Mouse (Mus musculus) C2C12 (cell line): ENCODE data around the gene Gls. TPM values are rescaled to one million over a fixed set of nuclear protein-coding genes. Genes with fewer than 3 reads are reported as not detected.

Experiments used
- H3K27me3 ChIP-seq: one replicate; pipeline ENCODE4 v1.6.1; 2011; ENCODE audit not compliant: control insufficient read depth, insufficient read depth, insufficient read length
- H3K36me3 ChIP-seq: one replicate; pipeline ENCODE4 v1.6.1; 2011; ENCODE audit not compliant: control insufficient read depth, insufficient read depth
- H3K4me3 ChIP-seq: one replicate; pipeline ENCODE4 v1.5.1; 2011; ENCODE audit warnings: mild to moderate bottlenecking, control low read depth; ENCODE audit not compliant: poor library complexity, insufficient read depth, severe bottlenecking
- H3K79me2 ChIP-seq: one replicate; pipeline ENCODE4 v1.6.1; 2011; ENCODE audit not compliant: control insufficient read depth, insufficient read depth
- H3K79me3 ChIP-seq: one replicate; pipeline ENCODE4 v1.6.1; 2011; ENCODE audit warnings: low read depth, control low read depth
- H3ac ChIP-seq: one replicate; pipeline ENCODE3; 2011; ENCODE audit warnings: low read depth; ENCODE audit not compliant: control insufficient read depth, insufficient read length
- CEBPB ChIP-seq: IDR thresholded peaks from one replicate; pipeline ENCODE4 v1.6.1; 2011; ENCODE audit warnings: low read depth, mild to moderate bottlenecking, control low read depth, moderate library complexity
- CTCF ChIP-seq: IDR thresholded peaks from one replicate; pipeline ENCODE4 v1.5.1; 2011; ENCODE audit not compliant: control insufficient read depth, insufficient read depth, insufficient read length
- FOSL1 ChIP-seq: IDR thresholded peaks from one replicate; pipeline ENCODE4 v1.8.0; 2011; ENCODE audit warnings: mild to moderate bottlenecking, low read length; ENCODE audit not compliant: poor library complexity, insufficient read depth, severe bottlenecking
- MAX ChIP-seq: IDR thresholded peaks from one replicate; pipeline ENCODE4 v1.6.1; 2011; ENCODE audit warnings: mild to moderate bottlenecking, control low read depth
- MYOD1 ChIP-seq: IDR thresholded peaks from one replicate; pipeline ENCODE4 v1.6.1; 2011; ENCODE audit warnings: low read depth; ENCODE audit not compliant: control insufficient read depth, insufficient read length
- MYOG ChIP-seq: IDR thresholded peaks from one replicate; pipeline ENCODE4 v1.6.1; 2011; ENCODE audit not compliant: control insufficient read depth, insufficient read length; ENCODE audit errors: extremely low read depth
- USF1 ChIP-seq: IDR thresholded peaks from one replicate; pipeline ENCODE4 v1.6.1; 2011; ENCODE audit warnings: low read depth, mild to moderate bottlenecking, control low read depth, moderate library complexity
- polyA plus RNA-seq: library from polyadenylated mRNA; unstranded; fragments of >200 nt; fragmentation: generic; extraction: Trizol; gene quantifications from one replicate; pipeline ENCODE4 v1.2.1, GENCODE M21; 2012; ENCODE audit warnings: missing spikeins

Gene Gls
- polyA plus RNA-seq, 1 experiment = 22.0 TPM

GRCm38 (mm10) chr1:52260354-52261090 is 27.5 kb upstream of the Gls start:
- no peaks in the 10 kb centered on the region for H3K79me2 ChIP-seq
- no peaks in the 10 kb centered on the region for H3K27me3 ChIP-seq
- no peak overlapping the region for H3K4me3 ChIP-seq
- H3K79me3 ChIP-seq = no peaks in the 10 kb centered on the region
- no peak overlapping the region for H3ac ChIP-seq
- H3K36me3 ChIP-seq = no peaks in the 10 kb centered on the region
- TF ChIP-seq USF1 (no peak), MYOD1 (no peak), CTCF (no peak), MAX (no peak), FOSL1 (no peak), MYOG (no peak), CEBPB (no peak)

DNA sequence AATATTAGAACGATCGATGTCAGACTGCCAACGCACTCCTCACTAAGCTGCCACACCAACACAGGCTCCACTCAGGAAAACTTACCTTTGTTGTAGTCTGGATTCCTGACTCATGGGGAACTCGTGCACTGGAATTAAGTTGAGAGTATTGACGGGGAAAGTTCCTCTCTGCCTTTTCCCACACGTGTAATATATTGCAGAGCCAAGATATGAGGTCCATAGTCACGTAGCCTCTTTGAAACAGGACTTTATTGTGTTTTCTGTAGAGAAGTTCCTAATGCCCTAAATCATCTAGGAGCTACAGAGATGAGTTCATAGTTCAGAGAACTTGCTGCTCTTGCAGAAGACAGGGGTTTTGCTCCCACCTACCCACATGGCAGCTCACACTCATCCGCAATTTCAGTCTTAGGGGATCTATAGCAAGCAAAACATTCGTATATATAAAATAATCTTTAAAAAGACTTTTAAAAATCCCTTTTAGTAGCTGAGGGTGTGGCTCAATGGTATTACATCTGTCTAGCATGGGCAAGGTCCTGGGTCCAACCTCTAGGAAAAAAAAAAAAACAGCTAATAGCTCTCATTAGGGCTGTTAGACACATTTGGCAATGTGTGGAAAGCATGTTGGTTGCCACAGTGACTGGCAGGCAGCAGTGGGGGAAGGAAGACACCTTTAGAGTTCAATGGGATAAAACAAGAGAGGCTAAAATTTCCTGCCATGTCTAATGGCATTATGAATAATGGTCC is 25.1 kb upstream of the Gls start:
- H3K27me3 ChIP-seq = no peaks in the 10 kb centered on the region
- no peaks in the 10 kb centered on the region for H3K79me3 ChIP-seq
- no peaks in the 10 kb centered on the region for H3K36me3 ChIP-seq
- no peak overlapping the region for H3ac ChIP-seq
- H3K79me2 ChIP-seq = no peaks in the 10 kb centered on the region
- no peak overlapping the region for H3K4me3 ChIP-seq
- TF ChIP-seq MYOD1 (no peak), CEBPB (no peak), CTCF (no peak), MAX (no peak), FOSL1 (no peak), USF1 (no peak), MYOG (no peak)

- no peaks in the 10 kb centered on the region for H3K27me3 ChIP-seq
- no peak overlapping the region for H3ac ChIP-seq
- H3K4me3 ChIP-seq = no peak overlapping the region
- TF ChIP-seq USF1 (no peak), MAX (no peak), FOSL1 (no peak), MYOD1 (no peak), CTCF (no peak), MYOG (no peak), CEBPB (no peak)
- no peaks in the 10 kb centered on the region for H3K79me2 ChIP-seq
- no peaks in the 10 kb centered on the region for H3K79me3 ChIP-seq
- no peaks in the 10 kb centered on the region for H3K36me3 ChIP-seq
These were observed 23.9 kb upstream of the Gls start for GRCm38 (mm10) chr1:52256916-52257315.

DNA sequence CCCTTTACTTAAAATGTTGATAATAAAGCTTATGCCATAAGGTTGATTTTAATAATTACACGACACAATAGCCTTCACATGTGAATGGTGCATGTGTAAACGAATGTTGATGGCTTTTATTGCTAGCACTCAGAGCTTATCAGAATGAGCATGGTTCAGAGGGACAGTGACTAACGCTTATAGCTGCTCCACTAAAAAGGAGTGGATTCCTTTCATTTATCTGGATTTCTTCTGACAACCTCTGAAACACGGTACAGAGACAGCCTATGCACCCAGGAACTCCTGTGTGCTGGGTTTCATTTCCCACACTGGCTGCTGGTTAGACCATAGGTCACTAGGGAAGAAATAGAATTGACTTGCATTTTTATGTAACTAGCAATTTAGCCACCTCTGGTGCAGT is 23.2 kb upstream of the Gls start:
- Histone ChIP-seq H3K36me3 (no peaks in the 10 kb centered on the region), H3K4me3 (no peak overlapping the region), H3K79me3 (no peaks in the 10 kb centered on the region), H3K27me3 (no peaks in the 10 kb centered on the region), H3K79me2 (no peaks in the 10 kb centered on the region), H3ac (no peak overlapping the region)
- no peak for TF ChIP-seq FOSL1
- TF ChIP-seq MAX = no peak
- TF ChIP-seq USF1 = no peak
- no peak for TF ChIP-seq MYOG
- TF ChIP-seq MYOD1 = no peak
- TF ChIP-seq CTCF = no peak
- TF ChIP-seq CEBPB = no peak

DNA sequence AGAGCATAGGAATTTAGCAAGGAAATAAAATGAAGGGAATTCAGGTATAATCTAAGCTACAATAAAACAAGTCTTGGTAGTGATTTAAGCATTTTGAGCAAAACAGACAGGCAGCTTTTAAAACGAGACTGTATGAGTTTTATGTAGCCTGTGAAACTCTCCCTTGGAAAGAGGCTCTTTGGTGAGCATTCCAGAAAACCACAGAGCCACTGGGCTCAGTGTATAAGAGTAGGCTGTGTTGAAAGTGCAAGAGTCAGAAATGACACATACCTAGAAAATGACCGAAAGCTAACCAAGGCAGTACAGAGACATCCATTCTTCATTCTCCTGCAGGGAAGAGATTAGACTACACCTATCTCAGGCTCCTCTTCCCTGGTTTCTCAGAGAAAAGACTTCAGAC is 21.4 kb upstream of the Gls start:
- H3K27me3 ChIP-seq = no peaks in the 10 kb centered on the region
- no peaks in the 10 kb centered on the region for H3K79me3 ChIP-seq
- H3K4me3 ChIP-seq = no peak overlapping the region
- no peak overlapping the region for H3ac ChIP-seq
- TF ChIP-seq CTCF (no peak), MAX (no peak), MYOG (no peak), CEBPB (no peak), FOSL1 (no peak), USF1 (no peak), MYOD1 (no peak)
- H3K79me2 ChIP-seq = no peaks in the 10 kb centered on the region
- no peaks in the 10 kb centered on the region for H3K36me3 ChIP-seq
